Mouse (Mus musculus) gastrocnemius, postnatal 25 days (tissue): ENCODE results near the gene Top2a. TPM values are rescaled to one million over a fixed set of nuclear protein-coding genes. Genes with fewer than 3 reads are reported as not detected.
A peak's percentile ranks its signal among the peaks of the same experiment; 100 is the strongest.
"Not testable (repeated sequence)": the region's sequence is repeated elsewhere in the genome, so short reads cannot be mapped to it uniquely, and the experiment has no call there.

Experiments used
- DNase-seq: peaks from one replicate; pipeline ENCODE4 v3.0.0; 2022
- total RNA-seq, 2 experiments: library from RNA; stranded (reverse); gene quantifications; 1 replicate in 1 of 2; 2 replicates in 1 of 2; pipeline ENCODE4 v1.2.3; 2021

Gene Top2a
- total RNA-seq, 2 experiments from 2014 or later, result 2.3 to 3.8 TPM

GRCm38 (mm10) chr11:99041051-99041729 is 17.2 kb upstream of the Top2a start, which contains the start of gene Igfbp4:
Gene Igfbp4, plus strand, starts transcription at chr11:99041244.
- DNase-seq, result peak; percentile 80

GRCm38 (mm10) chr11:99040346-99040974 is 16.5 kb upstream of the Top2a start:
- no peak for DNase-seq

- DNase-seq, result peak; percentile 68
Observed at GRCm38 (mm10) chr11:99039782-99040181, 15.8 kb upstream of the Top2a start.

GRCm38 (mm10) chr11:99036254-99036653 is 12.3 kb upstream of the Top2a start:
- no peak for DNase-seq

GRCm38 (mm10) chr11:99035350-99035749 is 11.4 kb upstream of the Top2a start:
- no peak for DNase-seq

GRCm38 (mm10) chr11:99026899-99027440 is 3.0 kb upstream of the Top2a start:
- no peak for DNase-seq

- no peak for DNase-seq
Observed at GRCm38 (mm10) chr11:99025878-99026277, 1.9 kb upstream of the Top2a start.

- DNase-seq, result no peak
Observed at GRCm38 (mm10) chr11:99024468-99025134, 612 bp upstream of the Top2a start.

GRCm38 (mm10) chr11:99023094-99023493 is 895 bp downstream of the Top2a start:
- no peak for DNase-seq

- no peak for DNase-seq
Observed at GRCm38 (mm10) chr11:99022384-99022933, 1.5 kb downstream of the Top2a start.

- no peak for DNase-seq
Observed at GRCm38 (mm10) chr11:99019844-99020243, 4.1 kb downstream of the Top2a start.

GRCm38 (mm10) chr11:99013856-99014255 is 10.1 kb downstream of the Top2a start:
- no peak for DNase-seq

- DNase-seq, result no peak
Observed at GRCm38 (mm10) chr11:99010706-99011105, 13.3 kb downstream of the Top2a start.

GRCm38 (mm10) chr11:99010124-99010523 is 13.9 kb downstream of the Top2a start:
- DNase-seq, result no peak

GRCm38 (mm10) chr11:99006788-99007187 is 17.2 kb downstream of the Top2a start:
- no peak for DNase-seq

GRCm38 (mm10) chr11:98999243-98999642 is 24.7 kb downstream of the Top2a start:
- no peak for DNase-seq

- no peak for DNase-seq
Observed at GRCm38 (mm10) chr11:98998776-98999175, 25.2 kb downstream of the Top2a start.

GRCm38 (mm10) chr11:98997659-98998058 is 26.3 kb downstream of the Top2a start:
- no peak for DNase-seq

- no peak for DNase-seq
Observed at GRCm38 (mm10) chr11:98995987-98996386, 28.0 kb downstream of the Top2a start.

- no peak for DNase-seq
Observed at GRCm38 (mm10) chr11:98990866-98991265, 33.1 kb downstream of the Top2a start.

- DNase-seq, result not testable (repeated sequence)
Observed at GRCm38 (mm10) chr11:98988260-98988659, 35.7 kb downstream of the Top2a start.

GRCm38 (mm10) chr11:98985542-98985941 is 38.4 kb downstream of the Top2a start:
- DNase-seq, result no peak

- DNase-seq, result no peak
Observed at GRCm38 (mm10) chr11:98983551-98983950, 40.4 kb downstream of the Top2a start.
